Mouse (Mus musculus): ENCODE data around the gene Trub2.
A peak's percentile ranks its signal among the peaks of the same experiment; 100 is the strongest.
"Not testable (repeated sequence)": the region's sequence is repeated elsewhere in the genome, so short reads cannot be mapped to it uniquely, and the experiment has no call there.

Trub2 gene

DNA sequence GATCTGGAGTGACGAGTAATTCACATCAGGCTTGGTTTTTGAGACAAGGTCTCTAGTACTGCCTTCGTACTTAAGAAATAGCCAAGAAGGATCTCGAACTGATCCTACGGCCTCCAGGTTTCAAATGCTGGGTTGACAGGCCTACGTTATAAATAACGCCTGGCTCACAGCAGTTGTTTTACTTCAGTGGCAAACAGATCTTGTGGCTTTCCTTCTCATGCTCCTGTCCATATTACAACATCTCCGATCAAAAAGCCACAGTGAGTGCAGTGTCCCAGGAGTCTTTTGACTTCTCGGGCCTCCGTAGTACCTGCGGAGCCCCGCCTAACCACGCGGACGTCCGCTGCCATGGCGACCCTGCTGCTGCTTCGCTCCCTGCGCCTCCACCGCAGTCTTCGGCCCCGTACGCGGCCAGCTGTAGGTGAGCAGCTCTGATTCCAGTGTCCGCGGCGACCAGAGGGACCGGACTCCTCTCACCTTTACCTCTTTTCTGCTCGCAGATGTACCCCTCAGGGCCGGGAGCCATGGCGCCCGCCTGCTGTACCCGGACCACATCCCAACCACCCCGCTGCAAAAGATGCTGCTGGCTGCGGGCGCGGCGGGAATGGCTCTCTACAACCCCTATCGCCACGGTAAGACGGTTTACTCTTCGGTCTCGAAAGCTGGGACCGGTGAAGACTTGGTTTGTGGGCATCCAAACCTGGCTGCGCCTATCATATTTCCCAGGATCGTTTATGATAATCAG, at the start of gene Trub2:
TSS of gene Trub2 (minus strand) at position 566 of the 745 bp plus-strand sequence.
- peak; percentile 73 for DNase-seq (ENCODE audit: low read depth, low spot score)

DNA sequence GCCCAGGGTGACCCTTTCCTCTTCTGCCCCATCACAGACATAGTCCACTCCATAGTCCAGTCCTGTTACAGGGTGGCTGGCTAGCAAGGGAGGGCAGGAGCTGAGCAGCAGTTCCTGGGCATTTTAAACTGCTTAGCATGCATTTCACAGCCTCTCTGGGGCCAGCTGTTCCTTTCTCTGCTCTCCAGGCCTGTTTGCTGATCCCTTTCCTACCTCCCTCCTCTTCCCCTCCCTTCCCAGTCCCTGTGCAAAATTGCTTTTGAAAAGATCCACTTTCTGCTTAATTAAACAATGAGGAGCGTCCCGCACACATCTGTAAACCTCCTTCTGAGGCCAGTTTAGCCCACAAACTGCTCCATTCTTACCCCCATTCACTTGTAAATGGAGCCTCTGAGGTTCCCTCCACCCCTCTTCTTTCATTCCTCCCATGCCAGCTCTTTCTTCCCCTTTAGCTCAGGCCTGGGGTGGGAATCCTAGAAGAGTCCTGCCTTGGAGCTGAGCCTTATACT, 47.1 kb upstream of the Trub2 start:
- no peak for DNase-seq (ENCODE audit: low read depth, low spot score)

DNA sequence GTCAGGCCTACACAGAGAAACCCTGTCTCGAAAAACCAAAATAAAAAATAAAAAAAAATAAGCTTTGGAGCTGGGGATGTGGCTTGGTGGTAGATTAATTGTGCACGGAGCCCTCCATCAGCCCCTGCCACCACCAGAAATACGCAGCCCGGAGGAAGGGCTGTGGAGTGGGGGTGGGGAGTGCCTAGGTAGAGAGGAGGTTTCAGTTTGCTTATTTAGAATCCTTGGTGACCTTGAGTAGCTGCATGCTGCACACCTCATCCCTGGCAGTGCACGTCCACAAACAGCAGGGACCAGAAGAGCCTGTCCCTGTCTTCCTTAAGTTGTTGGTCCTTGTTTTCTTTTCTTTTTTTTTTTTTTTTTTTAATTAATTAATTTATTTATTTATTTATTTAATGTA, 45.5 kb upstream of the Trub2 start:
- DNase-seq (ENCODE audit: low read depth, low spot score) = no peak

DNA sequence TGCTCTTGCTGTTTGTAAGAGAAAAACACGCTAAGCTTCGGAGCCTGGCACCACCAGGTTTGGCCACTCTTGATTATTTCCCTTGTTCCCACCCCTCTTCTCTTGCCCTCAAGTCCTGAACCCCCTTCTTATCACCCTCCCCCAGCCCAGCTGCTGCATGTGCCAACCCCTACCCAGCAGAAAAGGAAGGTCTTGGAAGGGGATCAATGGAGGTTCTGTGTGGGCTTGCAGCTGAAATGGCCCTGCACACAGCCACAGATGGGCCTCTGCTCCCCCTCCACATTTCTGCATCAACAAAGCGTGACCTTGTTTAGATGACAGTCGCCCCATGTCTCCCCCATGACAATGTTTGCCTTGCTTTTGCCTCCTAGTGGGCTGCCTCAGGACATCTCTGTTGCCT, 42.8 kb upstream of the Trub2 start:
- DNase-seq (ENCODE audit: low read depth, low spot score) = no peak

DNA sequence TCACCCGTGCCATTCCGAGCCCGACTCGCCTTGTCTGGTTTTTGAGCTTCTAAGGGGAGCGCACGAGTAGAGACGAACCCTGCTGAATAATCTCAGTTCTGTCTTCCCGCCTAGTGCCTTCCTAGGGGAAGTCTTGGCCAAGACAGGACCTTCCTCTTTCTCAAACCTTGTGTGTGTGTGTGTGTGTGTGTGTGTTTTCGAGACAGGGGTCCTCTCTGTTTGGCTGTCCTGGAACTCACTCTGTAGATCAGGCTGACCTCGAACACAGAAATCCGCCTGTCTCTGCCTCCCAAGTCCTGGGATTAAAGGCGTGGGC, 39.4 kb upstream of the Trub2 start:
- no peak for DNase-seq (ENCODE audit: low read depth, low spot score)

DNA sequence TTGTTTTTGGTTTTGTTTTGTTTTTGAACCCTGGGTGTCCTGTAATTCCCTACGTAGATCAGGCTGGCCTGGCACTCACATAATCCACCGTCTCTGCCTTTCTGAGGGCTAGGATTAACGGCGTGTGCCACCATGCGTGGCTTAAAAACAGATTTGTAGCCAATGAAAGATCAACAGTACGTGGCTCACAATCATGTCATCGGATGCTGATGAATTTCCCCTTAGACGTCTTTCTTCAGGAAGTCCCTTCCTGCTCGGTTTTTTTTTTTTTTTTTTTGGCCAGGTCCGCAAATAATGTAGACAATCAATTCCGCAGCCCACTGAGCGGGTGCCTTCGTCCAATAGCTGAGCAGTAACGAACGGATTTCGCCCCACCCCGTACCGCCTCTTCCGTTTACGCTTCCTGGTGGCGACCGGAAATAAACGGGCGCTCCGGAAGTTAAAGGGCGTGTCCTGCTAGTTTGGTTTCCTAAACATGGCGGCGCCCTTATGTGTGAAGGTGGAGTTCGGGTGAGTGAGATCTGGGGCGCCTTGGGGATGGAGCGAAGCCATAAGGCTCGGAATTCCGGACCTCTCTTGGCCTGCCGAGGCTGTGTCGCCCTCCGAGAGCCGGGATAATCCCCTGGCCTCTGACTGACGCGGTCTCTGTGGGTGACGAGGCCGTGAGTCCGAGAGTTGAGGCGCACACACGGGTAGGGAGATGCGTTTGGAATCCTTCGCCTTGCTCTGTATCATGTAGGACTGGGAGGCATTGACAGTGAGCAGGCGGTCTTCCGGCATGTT, 38.8 kb upstream of the Trub2 start:
- peak; percentile 98 for DNase-seq (ENCODE audit: low read depth, low spot score)

DNA sequence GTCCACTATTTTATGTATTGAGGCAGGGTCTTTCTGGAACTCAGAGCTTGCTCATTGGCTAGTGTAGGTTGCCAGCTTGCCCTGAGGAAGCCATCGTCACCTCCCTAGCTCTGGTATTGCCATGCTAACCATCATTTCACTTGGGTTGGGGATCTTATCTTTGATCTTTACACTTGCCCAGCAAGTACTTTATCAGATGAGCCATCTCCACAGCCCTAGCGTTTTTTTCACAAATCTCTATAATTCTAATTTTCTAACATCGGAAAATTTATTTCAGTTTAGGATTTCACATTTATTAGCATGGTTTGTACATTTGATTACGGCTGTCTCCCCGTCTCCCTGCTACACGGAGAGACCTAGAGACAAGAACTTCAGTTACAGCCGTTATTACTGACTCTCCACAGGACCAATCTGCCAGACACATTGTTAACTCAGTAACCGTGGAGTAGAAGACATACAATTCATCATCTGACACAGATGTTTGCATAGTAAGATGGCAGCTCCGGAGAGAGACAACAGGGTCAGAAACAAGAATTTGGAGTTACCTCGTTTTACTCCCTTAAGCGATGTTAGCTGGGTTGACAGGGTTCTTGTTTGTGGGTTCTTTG, 38.1 kb upstream of the Trub2 start:
- no peak for DNase-seq (ENCODE audit: low read depth, low spot score)

DNA sequence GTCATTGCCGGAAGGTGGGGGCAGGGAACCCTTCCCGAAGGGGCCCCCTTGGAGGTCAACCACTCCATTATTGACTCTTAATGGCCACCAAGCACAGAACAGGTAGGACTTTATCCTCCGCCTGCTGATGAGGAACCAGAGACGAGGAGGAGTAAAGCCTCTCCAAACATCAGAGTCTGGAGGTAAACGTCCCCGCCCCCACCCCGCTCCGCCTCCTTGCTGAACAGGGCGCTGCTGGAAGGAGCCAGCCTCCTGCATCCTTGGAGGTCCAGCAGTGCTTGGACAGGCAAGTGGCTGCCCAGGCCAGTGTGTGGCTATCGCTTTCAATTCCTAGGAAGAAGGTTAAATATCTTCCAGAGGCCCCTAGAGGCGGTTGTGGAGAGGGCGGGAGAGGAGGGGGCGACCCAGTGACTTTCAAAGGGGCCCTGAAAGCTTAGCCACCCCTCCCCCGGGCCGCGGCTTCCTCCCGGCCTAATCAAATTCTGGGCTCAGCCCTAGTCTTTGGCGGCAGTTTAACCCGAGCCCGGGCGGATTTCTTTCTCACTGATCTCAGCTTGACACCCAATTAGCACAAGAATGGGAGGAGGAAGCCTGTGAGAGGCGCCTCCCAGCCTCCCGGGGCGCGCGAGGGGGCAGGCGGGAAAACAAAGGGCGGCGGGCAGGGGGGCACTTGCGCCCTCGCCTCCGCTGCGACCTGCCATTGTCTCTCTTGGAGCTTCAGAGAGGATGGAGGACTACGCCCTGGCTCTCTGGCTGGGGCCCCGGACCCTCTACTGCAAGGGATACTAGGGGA, 31.9 kb upstream of the Trub2 start, which contains the start of gene Urm1:
TSS of gene Urm1 (plus strand) at position 51 of the 793 bp plus-strand sequence.
- peak; percentile 74 for DNase-seq (ENCODE audit: low read depth, low spot score)

DNA sequence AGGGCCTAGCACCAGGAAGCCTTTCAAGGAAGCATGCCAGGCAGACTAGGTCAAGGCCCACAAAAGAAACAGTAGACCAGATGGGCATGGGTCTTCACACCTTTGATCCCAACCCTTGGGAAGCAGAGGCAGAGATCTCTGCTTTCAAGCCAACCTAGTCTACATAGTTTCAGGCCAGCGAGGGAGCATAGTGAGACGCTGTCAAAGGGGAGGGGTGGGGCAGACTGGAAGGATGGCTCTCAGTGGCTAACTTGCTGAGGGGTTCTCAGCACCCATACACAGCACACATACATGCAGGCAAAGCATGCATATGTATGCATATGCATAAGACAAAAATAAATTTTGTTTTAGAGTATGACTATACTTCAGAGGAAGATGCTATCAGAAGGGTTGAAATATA, 31.1 kb upstream of the Trub2 start:
- DNase-seq (ENCODE audit: low read depth, low spot score) = no peak

DNA sequence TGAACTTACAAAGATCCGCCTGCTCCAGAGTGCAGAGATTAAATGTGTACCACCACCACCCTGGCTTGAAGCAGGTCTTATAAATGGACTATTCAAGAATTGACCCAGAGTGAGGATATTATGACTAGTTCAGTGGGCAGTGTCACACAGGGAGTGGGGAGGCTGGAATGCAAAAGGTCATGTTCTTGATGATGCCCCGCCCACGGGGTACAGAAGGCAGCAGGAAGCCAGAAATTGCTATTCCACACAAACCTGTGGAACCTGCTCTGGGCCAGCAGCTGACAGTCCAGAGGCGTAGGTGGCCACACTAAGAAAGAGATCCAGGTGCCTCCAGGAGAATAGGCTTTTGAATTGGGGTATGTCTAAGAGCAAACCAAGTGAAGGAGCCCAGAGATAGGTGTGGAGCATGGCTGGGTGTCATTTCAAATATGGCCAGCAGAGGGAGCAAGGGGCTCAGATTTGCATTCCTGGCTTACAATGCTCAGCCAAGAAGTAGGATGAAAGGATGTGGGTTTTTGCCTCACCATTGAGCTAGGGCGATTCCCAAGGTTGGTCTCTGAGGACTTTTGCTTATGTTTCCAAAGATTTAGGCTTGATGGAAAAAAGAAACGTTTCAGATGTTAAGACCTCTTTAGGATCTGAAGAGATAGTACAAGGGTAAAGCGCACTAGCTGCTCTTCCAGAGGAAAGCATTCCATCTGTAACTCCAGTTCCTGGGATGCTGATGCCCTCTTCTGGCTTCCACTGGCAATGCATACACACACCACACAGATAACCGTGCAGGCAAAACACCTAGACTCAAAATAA, 29.3 kb upstream of the Trub2 start:
- DNase-seq (ENCODE audit: low read depth, low spot score) = peak; percentile 89

DNA sequence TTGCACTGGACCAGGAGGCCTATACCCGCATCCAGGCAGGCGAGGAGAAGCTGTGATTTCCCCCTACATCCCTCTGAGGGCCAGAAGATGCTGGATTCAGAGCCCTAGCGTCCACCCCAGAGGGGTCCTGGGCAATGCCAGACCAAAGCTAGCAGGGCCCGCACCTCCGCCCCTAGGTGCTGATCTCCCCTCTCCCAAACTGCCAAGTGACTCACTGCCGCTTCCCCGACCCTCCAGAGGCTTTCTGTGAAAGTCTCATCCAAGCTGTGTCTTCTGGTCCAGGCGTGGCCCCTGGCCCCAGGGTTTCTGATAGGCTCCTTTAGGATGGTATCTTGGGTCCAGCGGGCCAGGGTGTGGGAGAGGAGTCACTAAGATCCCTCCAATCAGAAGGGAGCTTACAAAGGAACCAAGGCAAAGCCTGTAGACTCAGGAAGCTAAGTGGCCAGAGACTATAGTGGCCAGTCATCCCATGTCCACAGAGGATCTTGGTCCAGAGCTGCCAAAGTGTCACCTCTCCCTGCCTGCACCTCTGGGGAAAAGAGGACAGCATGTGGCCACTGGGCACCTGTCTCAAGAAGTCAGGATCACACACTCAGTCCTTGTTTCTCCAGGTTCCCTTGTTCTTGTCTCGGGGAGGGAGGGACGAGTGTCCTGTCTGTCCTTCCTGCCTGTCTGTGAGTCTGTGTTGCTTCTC, 27.5 kb upstream of the Trub2 start:
- no peak for DNase-seq (ENCODE audit: low read depth, low spot score)

DNA sequence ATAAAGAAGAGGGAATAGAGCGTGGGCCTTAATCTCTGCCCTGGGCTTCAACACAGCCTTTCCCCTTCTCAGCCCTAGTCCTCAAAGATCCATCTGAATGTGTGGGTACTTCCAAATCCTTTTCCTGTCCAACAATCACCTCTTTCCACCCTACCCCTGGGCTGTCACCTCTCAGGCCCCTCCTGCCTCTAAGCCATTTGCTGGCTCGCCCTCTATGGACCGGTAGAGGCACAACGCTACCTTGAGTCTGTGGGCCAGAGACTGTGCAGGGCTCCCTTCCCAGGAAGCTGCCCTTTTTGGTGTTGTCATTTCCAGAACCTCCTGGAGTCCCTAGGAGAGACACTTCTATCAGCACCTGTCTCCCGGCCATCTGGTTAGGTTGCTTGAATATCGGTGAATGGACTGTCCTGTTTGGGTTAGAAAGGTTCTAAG, 15.1 kb upstream of the Trub2 start:
- no peak for DNase-seq (ENCODE audit: low read depth, low spot score)

DNA sequence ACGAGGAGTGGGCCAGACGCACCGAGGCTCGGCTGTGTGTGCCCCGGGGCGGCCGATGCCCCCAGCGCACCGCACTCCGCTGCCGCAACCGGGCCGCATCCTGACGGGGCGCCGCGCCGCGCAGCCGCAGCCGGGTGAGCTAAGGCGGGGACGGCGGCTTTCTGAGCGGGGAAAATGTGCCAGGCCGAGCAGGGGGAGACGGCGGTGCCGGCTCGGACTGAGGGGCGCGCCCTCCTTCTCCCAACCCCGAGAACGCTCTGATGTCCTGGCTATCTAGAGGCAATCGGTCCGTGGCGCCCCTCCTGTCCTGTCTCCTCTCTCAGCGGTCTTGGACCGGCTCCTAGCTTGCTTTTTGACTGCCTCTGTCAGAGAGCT, 14.5 kb upstream of the Trub2 start:
- no peak for DNase-seq (ENCODE audit: low read depth, low spot score)

DNA sequence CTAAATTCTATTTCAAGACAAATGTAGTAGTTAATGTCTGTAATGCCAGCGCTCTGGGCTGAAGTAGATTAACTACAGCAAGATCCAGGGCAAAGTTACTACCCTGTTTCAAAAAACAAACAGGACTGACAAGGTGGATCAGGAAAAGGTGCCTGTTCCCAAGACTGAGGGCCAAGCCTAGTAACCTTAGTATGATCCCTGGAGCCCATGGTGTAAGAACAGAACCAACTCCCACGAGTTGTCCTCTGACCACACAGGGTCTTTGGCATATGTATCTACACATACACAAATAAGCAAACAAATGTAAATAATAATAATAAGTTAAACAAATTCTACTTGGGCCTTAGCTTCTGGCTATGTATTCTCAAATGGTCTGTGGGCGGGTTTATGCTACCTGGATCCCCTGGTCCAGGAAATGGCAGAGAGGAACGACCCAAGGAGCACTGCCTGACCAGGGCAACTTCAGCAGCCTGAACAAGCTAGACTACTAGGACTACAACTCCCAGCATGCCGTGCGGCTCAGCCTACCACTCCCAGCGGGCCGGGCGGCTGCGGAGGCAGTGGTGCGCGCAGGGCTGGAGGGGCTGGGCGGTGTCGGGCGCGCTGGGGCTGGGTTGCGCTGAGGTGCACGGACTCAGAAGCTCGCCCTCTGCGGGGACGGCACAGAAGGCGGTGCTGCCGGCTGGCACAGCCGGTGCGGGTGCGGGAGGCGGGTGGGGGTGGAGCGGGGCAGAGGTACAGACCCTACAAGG, 13.9 kb upstream of the Trub2 start, which contains the start of gene Slc27a4:
TSS of gene Slc27a4 (plus strand) at position 560 of the 752 bp plus-strand sequence.
- peak; percentile 85 for DNase-seq (ENCODE audit: low read depth, low spot score)

DNA sequence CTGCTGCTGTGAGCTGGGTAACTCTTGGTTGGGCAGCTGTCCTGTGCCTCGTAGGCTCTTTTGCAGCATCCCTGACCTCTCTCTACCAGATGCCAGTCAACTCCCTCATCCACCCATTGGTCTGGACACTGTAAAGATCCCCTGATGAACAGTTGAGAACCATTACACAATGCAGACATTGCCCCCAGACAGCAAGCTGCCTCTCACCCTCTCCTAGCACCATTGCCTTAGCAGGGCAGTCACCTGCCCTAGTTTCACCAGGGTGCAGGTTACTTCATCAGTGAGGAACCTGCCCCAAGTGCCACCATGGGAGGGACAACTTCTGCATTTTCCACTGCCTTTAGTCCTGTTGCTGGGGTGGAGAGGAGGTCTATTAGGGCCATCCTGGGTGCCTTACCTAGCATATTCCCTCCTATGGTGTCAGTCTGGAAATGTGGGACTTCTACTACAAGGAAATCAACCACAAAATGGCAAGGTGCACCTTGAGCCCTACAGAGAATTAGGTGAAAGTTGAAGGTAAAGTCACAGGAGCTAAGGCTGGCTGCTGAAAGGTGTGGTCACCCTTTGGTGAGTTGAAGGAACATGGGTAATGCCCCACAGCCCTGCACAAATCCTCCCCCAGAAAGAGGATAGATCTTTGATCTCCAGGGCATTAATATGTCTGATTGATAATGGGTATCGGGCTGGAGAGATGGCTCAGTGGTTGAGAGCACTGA, 4.6 kb upstream of the Trub2 start:
- DNase-seq (ENCODE audit: low read depth, low spot score) = no peak

DNA sequence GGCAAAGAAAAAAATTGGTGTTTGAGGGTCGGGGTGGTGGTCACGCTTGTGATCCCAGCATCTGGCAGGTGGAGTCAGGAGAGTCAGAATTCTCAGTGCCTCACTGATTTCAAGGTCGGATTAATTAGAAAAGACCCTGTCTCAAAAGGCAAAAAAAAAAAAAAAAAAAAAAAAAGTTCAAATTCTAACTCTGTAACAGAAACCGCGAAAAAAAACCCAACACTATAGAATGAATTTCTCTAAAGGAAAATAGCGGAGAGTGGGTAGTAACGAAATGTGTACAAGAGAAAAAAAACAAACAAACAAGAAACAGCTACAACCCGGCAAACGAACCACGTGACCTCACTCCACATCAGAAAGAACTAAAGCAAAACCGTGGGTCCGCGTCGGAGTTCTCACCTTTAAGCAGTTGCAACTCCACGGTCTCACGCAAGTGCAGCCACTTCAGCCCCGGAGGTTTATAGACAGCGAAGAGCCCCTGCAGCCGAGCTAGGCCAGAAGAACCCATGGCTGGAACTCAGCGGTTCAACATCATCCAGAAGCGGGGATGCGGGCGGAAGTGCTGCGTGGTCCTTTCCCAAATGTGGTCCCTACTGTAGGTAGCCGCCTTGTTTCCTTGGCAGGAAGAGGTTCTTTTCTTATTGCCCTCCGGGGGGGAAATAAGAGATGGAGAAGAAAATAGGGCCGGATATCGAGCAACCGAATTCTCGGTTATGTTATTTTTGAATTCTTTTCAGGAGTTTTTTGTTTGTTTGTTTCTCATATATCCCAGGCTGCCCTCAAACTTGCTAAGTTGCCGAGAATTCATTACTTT, 991 bp downstream of the Trub2 start, which contains the start of gene Coq4:
TSS of gene Coq4 (plus strand) at position 390 of the 814 bp plus-strand sequence.
- DNase-seq (ENCODE audit: low read depth, low spot score) = peak; percentile 95

DNA sequence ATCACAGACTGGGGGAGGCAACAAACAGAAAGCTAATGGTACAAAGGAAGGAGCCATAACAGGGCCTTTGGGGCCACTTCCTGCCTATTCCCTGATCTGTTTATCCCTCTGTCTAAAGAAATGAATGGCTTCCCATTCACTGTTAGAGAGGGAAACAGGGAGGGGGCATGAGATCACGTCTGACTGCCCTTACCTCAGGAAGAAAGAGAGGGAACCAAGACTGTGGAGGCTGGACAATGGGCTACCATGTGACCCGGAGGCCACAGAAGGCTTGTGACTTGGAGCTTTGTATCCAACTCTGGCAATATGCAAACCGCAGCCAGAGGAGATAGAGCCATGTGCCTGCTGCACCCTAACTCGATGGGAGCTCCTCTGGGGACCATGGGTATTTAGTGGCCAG, 4.0 kb downstream of the Trub2 start:
- no peak for DNase-seq (ENCODE audit: low read depth, low spot score)

DNA sequence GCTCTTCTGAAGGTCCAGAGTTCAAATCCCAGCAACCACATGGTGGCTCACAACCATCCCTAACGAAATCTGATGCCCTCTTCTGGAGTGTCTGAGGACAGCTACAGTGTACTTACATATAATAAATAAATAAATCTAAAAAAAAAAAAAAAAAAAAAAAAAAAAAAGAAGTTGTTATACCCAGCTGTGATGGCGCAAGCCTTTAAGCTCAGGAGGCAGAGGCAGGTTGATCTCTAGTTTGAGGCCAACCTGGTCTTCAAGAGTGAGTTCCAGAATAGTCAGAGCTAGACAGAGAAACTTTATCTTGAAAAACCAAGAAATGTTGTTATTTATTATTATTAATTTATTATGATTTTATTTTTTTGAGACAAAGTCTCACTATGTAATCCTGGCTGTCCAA, 7.0 kb downstream of the Trub2 start:
- not testable (repeated sequence) for DNase-seq (ENCODE audit: low read depth, low spot score)
